Mouse (Mus musculus) kidney, embryonic 16.5 days (tissue): ENCODE results near the gene Znhit2. TPM values are rescaled to one million over a fixed set of nuclear protein-coding genes. Genes with fewer than 3 reads are reported as not detected.

Source experiments
- ATAC-seq: fragments of 200-750 bp; cut with Nextera tagmentation; 2 replicates; pipeline ENCODE4 v1.8.0; 2017; ENCODE audit warnings: moderate TSS enrichment; ENCODE audit not compliant: low FRiP score, low TSS enrichment
- H3K27ac ChIP-seq: fragments of 300-500 bp; sonication (generic); 2 replicates; pipeline ENCODE4 v1.5.1; 2014; ENCODE audit warnings: low read length
- H3K27me3 ChIP-seq: fragments of 300-500 bp; sonication (generic); 2 replicates; pipeline ENCODE4 v1.6.1; 2014; ENCODE audit warnings: low read length, control low read depth, mixed read lengths; ENCODE audit not compliant: insufficient read depth
- H3K36me3 ChIP-seq: fragments of 300-500 bp; sonication (generic); 2 replicates; pipeline ENCODE4 v1.6.1; 2014; ENCODE audit warnings: low read length, control low read depth, mixed read lengths; ENCODE audit not compliant: insufficient read depth
- H3K4me1 ChIP-seq: fragments of 300-500 bp; sonication (generic); 2 replicates; pipeline ENCODE4 v1.6.1; 2014; ENCODE audit warnings: low read length, control low read depth, mixed read lengths; ENCODE audit not compliant: insufficient read depth
- H3K4me2 ChIP-seq: fragments of 300-500 bp; sonication (generic); replicated peaks from 2 replicates; pipeline ENCODE4 v1.6.1; 2014; ENCODE audit warnings: low read depth, low read length
- H3K4me3 ChIP-seq: fragments of 300-500 bp; sonication (generic); 2 replicates; pipeline ENCODE4 v1.5.1; 2014; ENCODE audit warnings: mild to moderate bottlenecking, low read length
- H3K9ac ChIP-seq: fragments of 300-500 bp; sonication (generic); replicated peaks from 2 replicates; pipeline ENCODE4 v1.6.1; 2014; ENCODE audit warnings: low read length
- H3K9me3 ChIP-seq: fragments of 300-500 bp; sonication (generic); 2 replicates; pipeline ENCODE4 v1.6.1; 2016; ENCODE audit warnings: low read length, control low read depth
- WGBS: fragments of 180-500 bp; shearing (Covaris S2); extraction: QIAGEN DNeasy Blood & Tissue Kit; methylation state at CpG from one replicate; pipeline ENCODE4 v1.1.7; 2014; 5-methylcytosine and 5-hydroxymethylcytosine counted together
- polyA plus RNA-seq: library from polyadenylated mRNA; unstranded; fragments of >200 nt; fragmentation: Nextera tagmentation; extraction: Ambion mirVana; gene quantifications from 2 replicates; pipeline ENCODE4 v1.2.1, GENCODE M21; 2015

The Znhit2 gene
- polyA plus RNA-seq, 1 experiment from 2014 or later: 37.7 TPM

DNA sequence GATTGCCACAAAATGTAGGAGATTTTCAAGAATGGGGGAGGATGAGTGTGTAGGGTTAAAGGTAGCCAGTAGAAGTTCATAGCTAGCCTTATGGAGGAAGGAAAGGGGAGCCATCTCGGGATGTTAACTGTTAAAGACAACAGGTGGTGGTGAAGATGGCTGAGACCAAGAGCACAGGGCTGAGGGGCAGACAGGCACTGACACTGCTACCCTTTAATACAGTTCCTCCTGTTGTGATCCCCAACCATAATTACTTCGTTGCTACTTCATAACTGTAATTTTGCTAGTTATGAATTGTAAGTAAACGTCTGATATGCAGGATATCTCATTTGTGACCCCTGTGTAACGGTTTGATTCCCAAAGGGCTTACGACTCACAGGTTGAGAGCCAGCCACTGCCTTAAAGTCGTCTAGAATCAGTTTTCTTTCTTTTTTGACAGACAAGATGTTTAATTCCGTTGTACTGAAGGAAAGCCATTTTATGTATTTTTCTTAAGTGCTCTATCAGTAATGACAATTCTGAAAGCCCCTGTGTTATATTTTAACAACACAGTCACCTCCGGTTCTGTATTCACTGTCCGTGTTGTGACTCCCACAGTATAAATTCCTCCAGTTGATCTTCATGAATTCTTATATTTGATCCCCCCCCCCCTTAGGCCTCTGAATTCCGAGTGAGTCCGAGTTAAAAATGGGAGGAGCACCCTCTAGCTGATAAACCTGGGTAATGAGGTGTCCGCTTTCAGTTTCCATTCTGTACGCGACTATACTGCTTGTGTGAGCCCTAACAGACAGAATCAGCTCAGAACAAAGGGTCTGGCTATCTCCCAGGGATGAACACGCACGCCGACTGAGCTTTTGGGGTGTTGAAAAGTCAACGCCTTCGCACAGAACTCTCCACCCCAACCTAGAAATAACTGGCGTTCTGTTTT is 15.4 kb upstream of the Znhit2 start:
- peaks cover 27% of the 10 kb centered on the region for H3K4me1 ChIP-seq
- peak overlapping the region; percentile 98 for H3K27ac ChIP-seq
- peak overlapping the region; percentile 71 for H3K4me2 ChIP-seq
- 13% methylated on average over 20 of the region's 20 CpGs for WGBS
- no peaks in the 10 kb centered on the region for H3K27me3 ChIP-seq
- H3K4me3 ChIP-seq: peak overlapping the region; percentile 77
- no peaks in the 10 kb centered on the region for H3K9me3 ChIP-seq
- H3K9ac ChIP-seq: peak overlapping the region; percentile 86
- peaks cover 27% of the 10 kb centered on the region for H3K36me3 ChIP-seq
- ATAC-seq: peak; percentile 32

- H3K27me3 ChIP-seq: no peaks in the 10 kb centered on the region
- ATAC-seq: peak; percentile 90
- WGBS: 0% methylated on average over 65 of the region's 65 CpGs
- H3K4me1 ChIP-seq: peaks cover 25% of the 10 kb centered on the region
- H3K27ac ChIP-seq: peak within 1 kb of the TSS; percentile 98
- H3K9me3 ChIP-seq: no peaks in the 10 kb centered on the region
- H3K4me2 ChIP-seq: peak within 1 kb of the TSS; percentile 71
- H3K36me3 ChIP-seq: peaks cover 36% of the 10 kb centered on the region
- peak within 1 kb of the TSS; percentile 77 for H3K4me3 ChIP-seq
- H3K9ac ChIP-seq: peak within 1 kb of the TSS; percentile 86
Measured at GRCm38 (mm10) chr19:6046294-6047153, 14.5 kb upstream of the Znhit2 start, which contains the start of gene Syvn1. Syvn1 (plus strand) TSS chr19:6046576.

DNA sequence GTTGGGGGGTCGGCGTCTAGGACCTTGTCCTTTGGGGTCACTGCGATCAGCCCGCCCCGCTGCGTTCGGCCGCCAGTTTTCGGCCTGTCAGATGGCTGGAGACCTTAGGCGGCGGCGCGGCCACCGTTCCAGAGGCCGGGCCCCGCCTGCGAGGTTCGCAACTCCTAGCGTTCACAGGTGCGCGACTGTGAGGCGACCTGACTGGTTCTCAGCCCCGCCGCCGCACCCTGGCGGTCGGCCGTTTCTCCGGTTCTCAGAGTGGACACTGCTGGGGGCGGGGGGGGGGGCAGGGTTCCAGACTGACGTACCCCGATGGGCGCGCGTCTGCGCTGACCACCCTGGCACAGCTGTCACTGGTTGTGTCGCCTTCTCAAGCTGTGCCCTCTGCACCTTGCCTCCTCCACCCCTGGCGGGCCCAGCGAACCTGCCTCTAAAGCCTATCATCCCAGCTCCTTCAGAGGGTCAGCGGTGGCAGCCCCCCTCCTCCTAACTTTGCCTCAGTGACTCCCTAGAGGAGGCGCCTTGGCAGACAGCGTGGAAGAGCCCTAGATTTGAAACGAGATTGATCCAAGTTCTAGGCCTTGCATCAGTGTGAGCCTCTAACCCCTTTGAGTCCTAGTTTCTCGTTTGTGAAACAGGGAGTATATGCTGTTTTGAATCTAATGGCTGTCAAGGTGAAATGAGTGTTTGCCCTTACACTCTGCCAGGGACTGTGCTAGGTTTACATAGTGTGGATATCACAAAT is 13.7 kb upstream of the Znhit2 start:
- peak; percentile 10 for ATAC-seq
- H3K9ac ChIP-seq: peak overlapping the region; percentile 86
- H3K4me2 ChIP-seq: peak overlapping the region; percentile 71
- peak overlapping the region; percentile 98 for H3K27ac ChIP-seq
- peaks cover 44% of the 10 kb centered on the region for H3K36me3 ChIP-seq
- peak overlapping the region; percentile 77 for H3K4me3 ChIP-seq
- peaks cover 17% of the 10 kb centered on the region for H3K4me1 ChIP-seq
- H3K27me3 ChIP-seq: no peaks in the 10 kb centered on the region
- WGBS: under 1% methylated on average over 43 of the region's 44 CpGs
- no peaks in the 10 kb centered on the region for H3K9me3 ChIP-seq

GRCm38 (mm10) chr19:6047899-6048166 is 13.2 kb upstream of the Znhit2 start:
- peak overlapping the region; percentile 86 for H3K9ac ChIP-seq
- H3K27ac ChIP-seq: no peak overlapping the region
- H3K4me3 ChIP-seq: peak overlapping the region; percentile 77
- ATAC-seq: no peak
- H3K36me3 ChIP-seq: peaks cover 49% of the 10 kb centered on the region
- H3K27me3 ChIP-seq: no peaks in the 10 kb centered on the region
- no peaks in the 10 kb centered on the region for H3K9me3 ChIP-seq
- peaks cover 16% of the 10 kb centered on the region for H3K4me1 ChIP-seq
- H3K4me2 ChIP-seq: peak overlapping the region; percentile 71
- 86% methylated on average over 8 of the region's 8 CpGs for WGBS

DNA sequence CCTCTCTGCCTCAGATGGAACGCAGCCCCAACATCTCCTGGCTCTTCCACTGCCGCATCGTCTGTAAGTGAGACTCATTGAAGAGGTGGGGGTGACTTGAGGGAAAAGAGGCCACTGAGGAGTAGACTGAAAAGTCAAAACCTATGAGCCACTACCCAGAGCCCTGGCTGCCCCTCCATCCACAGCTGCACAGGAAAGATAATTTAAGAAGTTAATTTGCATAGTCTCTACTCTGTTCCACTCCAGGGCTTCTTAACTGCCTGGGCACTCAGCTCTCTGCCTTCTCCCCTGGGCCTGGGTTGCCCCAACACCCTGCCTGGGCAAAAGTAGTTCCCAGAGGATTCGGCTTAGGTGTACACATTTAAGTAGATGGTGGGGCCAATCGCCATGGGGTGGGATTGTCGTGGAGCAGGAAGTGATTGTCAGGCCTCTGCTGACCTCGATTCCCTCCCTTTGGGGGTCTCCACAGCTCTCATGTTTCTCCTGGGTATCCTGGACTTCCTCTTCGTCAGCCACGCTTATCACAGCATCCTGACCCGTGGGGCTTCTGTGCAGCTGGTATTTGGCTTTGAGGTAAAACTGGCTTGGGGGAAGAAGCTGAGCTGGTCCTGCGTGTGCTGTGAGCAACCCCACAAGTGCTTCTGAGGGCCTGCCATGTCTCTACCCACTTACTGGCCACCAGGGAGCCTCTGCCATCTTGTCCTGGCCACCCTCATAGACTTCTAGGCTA is 12.1 kb upstream of the Znhit2 start:
- Histone ChIP-seq H3K9ac (0 out of 2 replicates have a peak overlapping the region, but pooled peaks have one; percentile 22), H3K4me1 (peaks cover 16% of the 10 kb centered on the region), H3K36me3 (peaks cover 59% of the 10 kb centered on the region), H3K4me2 (no peak overlapping the region), H3K4me3 (no peak overlapping the region), H3K9me3 (no peaks in the 10 kb centered on the region), H3K27me3 (no peaks in the 10 kb centered on the region), H3K27ac (no peak overlapping the region)
- ATAC-seq: no peak
- WGBS: 84% methylated on average over 11 of the region's 11 CpGs

DNA sequence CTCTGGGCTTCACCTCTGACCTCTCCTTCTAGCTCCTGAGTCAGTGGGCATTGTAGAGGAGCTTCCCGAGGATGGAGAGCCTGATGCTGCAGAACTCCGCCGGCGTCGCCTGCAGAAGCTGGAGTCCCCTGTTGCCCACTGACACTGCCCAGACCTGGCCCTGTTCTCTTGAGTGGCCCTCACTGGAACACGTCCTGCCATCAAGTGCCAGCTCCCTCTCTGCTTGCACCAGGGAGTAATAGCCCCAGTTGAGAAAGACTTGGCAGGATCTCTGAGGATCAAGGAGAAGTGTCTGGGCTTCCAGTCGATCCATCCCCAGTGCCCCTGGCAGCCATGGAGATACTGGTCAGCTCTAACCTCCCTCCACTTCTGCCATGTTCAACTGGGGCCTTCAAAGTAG is 8.5 kb upstream of the Znhit2 start:
- Histone ChIP-seq H3K27ac (no peak overlapping the region), H3K36me3 (peaks cover 76% of the 10 kb centered on the region), H3K9ac (no peak overlapping the region), H3K27me3 (no peaks in the 10 kb centered on the region), H3K4me2 (no peak overlapping the region), H3K4me1 (peaks cover 20% of the 10 kb centered on the region), H3K9me3 (no peaks in the 10 kb centered on the region), H3K4me3 (no peak overlapping the region)
- 89% methylated on average over 7 of the region's 7 CpGs for WGBS
- no peak for ATAC-seq

GRCm38 (mm10) chr19:6054296-6054695 is 6.7 kb upstream of the Znhit2 start:
- WGBS: 74% methylated on average over 5 of the region's 5 CpGs
- no peaks in the 10 kb centered on the region for H3K9me3 ChIP-seq
- no peak overlapping the region for H3K4me2 ChIP-seq
- H3K9ac ChIP-seq: no peak overlapping the region
- H3K27me3 ChIP-seq: no peaks in the 10 kb centered on the region
- H3K4me3 ChIP-seq: no peak overlapping the region
- H3K36me3 ChIP-seq: peaks cover 67% of the 10 kb centered on the region
- no peak overlapping the region for H3K27ac ChIP-seq
- ATAC-seq: no peak
- H3K4me1 ChIP-seq: peaks cover 20% of the 10 kb centered on the region

DNA sequence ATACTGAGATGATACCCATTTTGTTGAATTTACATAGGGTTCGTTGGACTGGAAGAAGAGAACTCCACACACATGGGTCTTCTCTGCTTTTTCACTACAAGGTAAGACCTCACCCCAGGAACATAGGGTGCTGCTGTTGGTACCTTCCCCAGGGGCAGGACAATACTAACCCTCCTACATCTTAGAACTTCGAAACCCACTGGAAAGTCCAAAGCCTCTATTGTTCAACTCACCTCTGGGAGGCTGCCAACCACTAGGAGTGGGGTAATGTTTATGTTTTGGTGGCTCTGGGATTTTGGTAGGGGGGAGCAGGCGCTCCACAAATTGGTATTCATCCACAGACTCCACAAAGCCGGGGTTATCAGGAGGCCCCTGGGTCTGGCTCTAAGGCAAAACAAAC is 4.3 kb upstream of the Znhit2 start:
- Histone ChIP-seq H3K36me3 (peaks cover 48% of the 10 kb centered on the region), H3K4me2 (peak overlapping the region; percentile 88)

More for the DNA sequence above, 4.3 kb upstream of the Znhit2 start:
- Histone ChIP-seq H3K27ac (no peak overlapping the region), H3K9me3 (no peaks in the 10 kb centered on the region), H3K4me3 (peak overlapping the region; percentile 97), H3K4me1 (peaks cover 25% of the 10 kb centered on the region), H3K27me3 (no peaks in the 10 kb centered on the region), H3K9ac (peak overlapping the region; percentile 91)
- ATAC-seq: no peak
- WGBS: 46% methylated on average over 4 of the region's 4 CpGs
